Mouse (Mus musculus): ENCODE results near the gene Pias4. TPM values are rescaled to one million over a fixed set of nuclear protein-coding genes. Genes with fewer than 3 reads are reported as not detected.

The Pias4 gene
- polyA plus RNA-seq, 1 experiment from 2014 or later, result 61.2 TPM

GRCm38 (mm10) chr10:81123500-81123899 is 44.2 kb downstream of the Pias4 start:
- no peak overlapping the region for H3K4me3 ChIP-seq
- no peak overlapping the region for H3K9ac ChIP-seq
- WGBS, result 84% methylated on average over 11 of the region's 11 CpGs
- H3K27me3 ChIP-seq, result peaks cover 3% of the 10 kb centered on the region; the same call in 1 of the 2 replicates
- H3K27ac ChIP-seq (replicated peaks), result no peak overlapping the region
- peaks cover 1% of the 10 kb centered on the region; the same call in 1 of the 2 replicates for H3K4me1 ChIP-seq (replicated peaks)
- H3K36me3 ChIP-seq, result peaks cover 52% of the 10 kb centered on the region
- no peaks in the 10 kb centered on the region for H3K9me3 ChIP-seq
- ATAC-seq (ENCODE audit: low FRiP score, low read depth), result no peak
- no peak overlapping the region for H3K4me2 ChIP-seq

GRCm38 (mm10) chr10:81122889-81123288 is 44.8 kb downstream of the Pias4 start:
- H3K4me1 ChIP-seq (replicated peaks), result no peaks in the 10 kb centered on the region
- H3K27ac ChIP-seq (replicated peaks), result no peak overlapping the region
- no peaks in the 10 kb centered on the region for H3K27me3 ChIP-seq
- WGBS, result 94% methylated on average over 2 of the region's 2 CpGs
- H3K9me3 ChIP-seq, result no peaks in the 10 kb centered on the region
- peaks cover 56% of the 10 kb centered on the region for H3K36me3 ChIP-seq
- no peak overlapping the region for H3K4me2 ChIP-seq
- no peak for ATAC-seq (ENCODE audit: low FRiP score, low read depth)
- no peak overlapping the region for H3K4me3 ChIP-seq
- H3K9ac ChIP-seq, result no peak overlapping the region

- peaks cover 75% of the 10 kb centered on the region for H3K36me3 ChIP-seq
- H3K4me1 ChIP-seq (replicated peaks), result no peaks in the 10 kb centered on the region
- H3K9ac ChIP-seq, result no peak overlapping the region
- H3K27me3 ChIP-seq, result no peaks in the 10 kb centered on the region
- no peak overlapping the region for H3K4me2 ChIP-seq
- no peak overlapping the region for H3K27ac ChIP-seq (replicated peaks)
- 82% methylated on average over 7 of the region's 7 CpGs for WGBS
- H3K9me3 ChIP-seq, result no peaks in the 10 kb centered on the region
- no peak overlapping the region for H3K4me3 ChIP-seq
- ATAC-seq (ENCODE audit: low FRiP score, low read depth), result no peak
Observed at GRCm38 (mm10) chr10:81120650-81121049, 47.1 kb downstream of the Pias4 start.

GRCm38 (mm10) chr10:81119625-81120024 is 48.1 kb downstream of the Pias4 start:
- Histone ChIP-seq H3K27me3 (no peaks in the 10 kb centered on the region), H3K4me3 (no peak overlapping the region), H3K4me2 (no peak overlapping the region), H3K4me1 (replicated peaks) (no peaks in the 10 kb centered on the region), H3K36me3 (peaks cover 84% of the 10 kb centered on the region), H3K27ac (replicated peaks) (no peak overlapping the region), H3K9me3 (no peaks in the 10 kb centered on the region), H3K9ac (no peak overlapping the region)
- 93% methylated on average over 10 of the region's 10 CpGs for WGBS
- no peak for ATAC-seq (ENCODE audit: low FRiP score, low read depth)

- Histone ChIP-seq H3K36me3 (peaks cover 83% of the 10 kb centered on the region), H3K27ac (replicated peaks) (no peak overlapping the region), H3K9ac (no peak overlapping the region), H3K27me3 (no peaks in the 10 kb centered on the region), H3K9me3 (no peaks in the 10 kb centered on the region), H3K4me2 (no peak overlapping the region), H3K4me1 (replicated peaks) (peaks cover 1% of the 10 kb centered on the region; the same call in 1 of the 2 replicates), H3K4me3 (no peak overlapping the region)
- no peak for ATAC-seq (ENCODE audit: low FRiP score, low read depth)
- 92% methylated on average over 6 of the region's 6 CpGs for WGBS
Observed at GRCm38 (mm10) chr10:81112946-81113345, 54.8 kb downstream of the Pias4 start.

- Histone ChIP-seq H3K4me1 (replicated peaks) (peaks cover 26% of the 10 kb centered on the region), H3K9me3 (no peaks in the 10 kb centered on the region), H3K27me3 (no peaks in the 10 kb centered on the region), H3K9ac (peak overlapping the region; percentile 98), H3K4me2 (peak overlapping the region; percentile 88), H3K4me3 (peak overlapping the region; percentile 79), H3K27ac (replicated peaks) (peak overlapping the region; percentile 98), H3K36me3 (peaks cover 29% of the 10 kb centered on the region)
- ATAC-seq (ENCODE audit: low FRiP score, low read depth), result peak; percentile 90
- under 1% methylated on average over 34 of the region's 35 CpGs for WGBS
Observed at GRCm38 (mm10) chr10:81106113-81106721, 61.5 kb downstream of the Pias4 start.

- Histone ChIP-seq H3K4me3 (peak within 1 kb of the TSS; percentile 79), H3K27me3 (no peaks in the 10 kb centered on the region), H3K4me1 (replicated peaks) (peaks cover 26% of the 10 kb centered on the region), H3K9ac (peak within 1 kb of the TSS; percentile 98), H3K9me3 (no peaks in the 10 kb centered on the region), H3K4me2 (peak within 1 kb of the TSS; percentile 88), H3K36me3 (peaks cover 23% of the 10 kb centered on the region), H3K27ac (replicated peaks) (peak within 1 kb of the TSS; percentile 98)
- ATAC-seq (ENCODE audit: low FRiP score, low read depth), result peak; percentile 95
- 0% methylated on average over 52 of the region's 56 CpGs for WGBS
Observed at GRCm38 (mm10) chr10:81105565-81106112, 62.1 kb downstream of the Pias4 start, which contains the start of gene Map2k2. Map2k2 (plus strand) TSS chr10:81105915.

Small RNA genes within 50 kb of the gene (microRNA-seq; reads per million reads assigned to microRNA genes)
- gene Mir5615-1 (not detected), gene Mir5615-2 (not detected)

Other genes with a start within 250 kb of the Pias4 start
- 38.4 and 40.9 TPM in 2 replicates for gene Lmnb2, start 249.7 kb downstream of the Pias4 start, polyA plus RNA-seq (2015; fragmentation: Nextera tagmentation; extraction: Ambion mirVana)
- 6.9 and 8.5 TPM in 2 replicates for gene Gadd45b, start 237.8 kb downstream of the Pias4 start, polyA plus RNA-seq (2015; fragmentation: Nextera tagmentation; extraction: Ambion mirVana)
- 19.1 and 21.4 TPM in 2 replicates for gene Gng7, start 153.0 kb downstream of the Pias4 start, polyA plus RNA-seq (2015; fragmentation: Nextera tagmentation; extraction: Ambion mirVana)
- gene Diras1, start 142.3 kb downstream of the Pias4 start, polyA plus RNA-seq (2015; fragmentation: Nextera tagmentation; extraction: Ambion mirVana), result 71.6 and 81.6 TPM in 2 replicates
- 46.3 and 53.0 TPM in 2 replicates for gene Slc39a3, start 130.5 kb downstream of the Pias4 start, polyA plus RNA-seq (2015; fragmentation: Nextera tagmentation; extraction: Ambion mirVana)
- 310 and 331 TPM in 2 replicates for gene Sgta, start 107.7 kb downstream of the Pias4 start, polyA plus RNA-seq (2015; fragmentation: Nextera tagmentation; extraction: Ambion mirVana)
- gene Thop1, start 97.9 kb downstream of the Pias4 start, polyA plus RNA-seq (2015; fragmentation: Nextera tagmentation; extraction: Ambion mirVana), result 51.2 and 51.3 TPM in 2 replicates
- gene Creb3l3, start 69.0 kb downstream of the Pias4 start, polyA plus RNA-seq (2015; fragmentation: Nextera tagmentation; extraction: Ambion mirVana), result 0.30 and 0.39 TPM in 2 replicates
- gene Map2k2, start 62.0 kb downstream of the Pias4 start, polyA plus RNA-seq (2015; fragmentation: Nextera tagmentation; extraction: Ambion mirVana), result 248 and 259 TPM in 2 replicates
- 15.3 and 16.2 TPM in 2 replicates for gene Zbtb7a, start 32.7 kb downstream of the Pias4 start, polyA plus RNA-seq (2015; fragmentation: Nextera tagmentation; extraction: Ambion mirVana)
- gene Eef2, start 8.7 kb upstream of the Pias4 start, polyA plus RNA-seq (2015; fragmentation: Nextera tagmentation; extraction: Ambion mirVana), result 532 and 536 TPM in 2 replicates
- gene Dapk3, start 15.1 kb upstream of the Pias4 start, polyA plus RNA-seq (2015; fragmentation: Nextera tagmentation; extraction: Ambion mirVana), result 69.7 and 70.1 TPM in 2 replicates
- gene 4930442H23Rik, start 15.9 kb upstream of the Pias4 start, polyA plus RNA-seq (2015; fragmentation: Nextera tagmentation; extraction: Ambion mirVana), result 0.13 and 0.31 TPM in 2 replicates
- gene Nmrk2, start 34.1 kb upstream of the Pias4 start, polyA plus RNA-seq (2015; fragmentation: Nextera tagmentation; extraction: Ambion mirVana), result 0.10 TPM in 1 of 2 replicates, not detected in the other
- gene Atcay, start 62.9 kb upstream of the Pias4 start, polyA plus RNA-seq (2015; fragmentation: Nextera tagmentation; extraction: Ambion mirVana), result 80.6 and 85.5 TPM in 2 replicates
- gene Zfr2, start 65.2 kb upstream of the Pias4 start, polyA plus RNA-seq (2015; fragmentation: Nextera tagmentation; extraction: Ambion mirVana), result 30.3 and 34.0 TPM in 2 replicates
- 43.8 and 49.7 TPM in 2 replicates for gene Matk, start 85.0 kb upstream of the Pias4 start, polyA plus RNA-seq (2015; fragmentation: Nextera tagmentation; extraction: Ambion mirVana)
- 121 and 144 TPM in 2 replicates for gene Mrpl54, start 99.0 kb upstream of the Pias4 start, polyA plus RNA-seq (2015; fragmentation: Nextera tagmentation; extraction: Ambion mirVana)
- gene Apba3, start 99.0 kb upstream of the Pias4 start, polyA plus RNA-seq (2015; fragmentation: Nextera tagmentation; extraction: Ambion mirVana), result 38.3 and 38.6 TPM in 2 replicates
- gene Tjp3, start 123.7 kb upstream of the Pias4 start, polyA plus RNA-seq (2015; fragmentation: Nextera tagmentation; extraction: Ambion mirVana), result 5.9 and 6.2 TPM in 2 replicates
- 130 and 151 TPM in 2 replicates for gene Pip5k1c, start 125.0 kb upstream of the Pias4 start, polyA plus RNA-seq (2015; fragmentation: Nextera tagmentation; extraction: Ambion mirVana)
- 33.8 and 35.1 TPM in 2 replicates for gene Cactin, start 153.2 kb upstream of the Pias4 start, polyA plus RNA-seq (2015; fragmentation: Nextera tagmentation; extraction: Ambion mirVana)
- gene Tbxa2r, start 160.8 kb upstream of the Pias4 start, polyA plus RNA-seq (2015; fragmentation: Nextera tagmentation; extraction: Ambion mirVana), result 4.7 and 5.2 TPM in 2 replicates
- not detected in 2 replicates for gene Gipc3, start 175.3 kb upstream of the Pias4 start, polyA plus RNA-seq (2015; fragmentation: Nextera tagmentation; extraction: Ambion mirVana)
- gene Hmg20b, start 182.6 kb upstream of the Pias4 start, polyA plus RNA-seq (2015; fragmentation: Nextera tagmentation; extraction: Ambion mirVana), result 39.0 and 39.9 TPM in 2 replicates
- 21.0 and 21.1 TPM in 2 replicates for gene Mfsd12, start 189.6 kb upstream of the Pias4 start, polyA plus RNA-seq (2015; fragmentation: Nextera tagmentation; extraction: Ambion mirVana)
- gene 4930404N11Rik, start 197.9 kb upstream of the Pias4 start, polyA plus RNA-seq (2015; fragmentation: Nextera tagmentation; extraction: Ambion mirVana), result 1.1 TPM in 2 replicates
- 147 and 152 TPM in 2 replicates for gene Fzr1, start 210.6 kb upstream of the Pias4 start, polyA plus RNA-seq (2015; fragmentation: Nextera tagmentation; extraction: Ambion mirVana)
- gene Dohh, start 216.5 kb upstream of the Pias4 start, polyA plus RNA-seq (2015; fragmentation: Nextera tagmentation; extraction: Ambion mirVana), result 92.2 and 94.0 TPM in 2 replicates
- 6.2 and 6.6 TPM in 2 replicates for gene Gm48551, start 216.5 kb upstream of the Pias4 start, polyA plus RNA-seq (2015; fragmentation: Nextera tagmentation; extraction: Ambion mirVana)
- gene Gm48552, start 221.1 kb upstream of the Pias4 start, polyA plus RNA-seq (2015; fragmentation: Nextera tagmentation; extraction: Ambion mirVana), result 2.1 and 2.7 TPM in 2 replicates
- gene Smim24, start 225.1 kb upstream of the Pias4 start, polyA plus RNA-seq (2015; fragmentation: Nextera tagmentation; extraction: Ambion mirVana), result 1.4 and 1.8 TPM in 2 replicates